Mouse (Mus musculus) v-Abl transformed pro-B cells (cell line): ENCODE measurements around the gene Pnpla2.
"Not testable (repeated sequence)": the region's sequence is repeated elsewhere in the genome, so short reads cannot be mapped to it uniquely, and the experiment has no call there.

Source experiments
- in situ Hi-C, 2 experiments: fragments of 400-800 bp; cut with MboI; formaldehyde crosslinking; loops; one replicate each; pipeline ENCODE4 v1.15.1; 2025; ENCODE audit not compliant: unreplicated experiment in 2 of 2

Gene Pnpla2

GRCm38 (mm10) chr7:141454967-141455551 is at the start of gene Pnpla2:
TSS of gene Pnpla2 (plus strand) at chr7:141455198.
- in situ Hi-C loops = loop anchor here (5.0 to 10.0 kb wide), 2 partner anchors 43 to 580 kb away; partner anchors contain the start of gene Gatd1 (in 2 of the 2)

GRCm38 (mm10) chr7:141405466-141405865 is 49.5 kb upstream of the Pnpla2 start:
- in situ Hi-C loops = no loop called here

GRCm38 (mm10) chr7:141407670-141408069 is 47.3 kb upstream of the Pnpla2 start:
- in situ Hi-C loops = not testable (repeated sequence)

DNA sequence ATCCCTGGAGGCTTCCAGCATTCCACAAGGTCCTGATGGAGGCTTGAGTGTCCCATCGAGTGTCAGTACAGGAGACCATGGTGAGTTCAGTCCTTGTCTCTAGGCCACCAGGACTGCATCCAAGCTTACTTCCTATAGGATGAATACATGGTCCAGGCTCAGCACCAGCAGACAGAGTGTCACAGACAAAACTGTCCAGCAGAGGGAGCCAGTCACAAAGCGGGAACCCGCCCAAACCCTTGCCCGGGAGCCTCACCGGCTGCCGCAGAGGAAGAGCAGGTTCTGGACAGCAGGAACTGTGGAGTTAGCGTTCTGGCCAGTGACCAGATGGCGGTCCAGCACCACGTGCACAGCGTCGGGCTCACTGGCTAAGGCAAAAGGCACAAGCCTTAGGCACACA is 46.2 kb upstream of the Pnpla2 start:
- in situ Hi-C loops = no loop called here

GRCm38 (mm10) chr7:141410631-141411030 is 44.4 kb upstream of the Pnpla2 start:
- in situ Hi-C loops = loop anchor here (5.0 kb wide), 3 partner anchors 42 to 117 kb away; partner anchors contain the start of gene Pnpla2 (in 1 of the 2)

- in situ Hi-C loops = loop anchor here (5.0 kb wide), 3 partner anchors 41 to 116 kb away; partner anchors contain the start of gene Pnpla2 (in 1 of the 2)
Measured at GRCm38 (mm10) chr7:141411667-141412066, 43.3 kb upstream of the Pnpla2 start.

DNA sequence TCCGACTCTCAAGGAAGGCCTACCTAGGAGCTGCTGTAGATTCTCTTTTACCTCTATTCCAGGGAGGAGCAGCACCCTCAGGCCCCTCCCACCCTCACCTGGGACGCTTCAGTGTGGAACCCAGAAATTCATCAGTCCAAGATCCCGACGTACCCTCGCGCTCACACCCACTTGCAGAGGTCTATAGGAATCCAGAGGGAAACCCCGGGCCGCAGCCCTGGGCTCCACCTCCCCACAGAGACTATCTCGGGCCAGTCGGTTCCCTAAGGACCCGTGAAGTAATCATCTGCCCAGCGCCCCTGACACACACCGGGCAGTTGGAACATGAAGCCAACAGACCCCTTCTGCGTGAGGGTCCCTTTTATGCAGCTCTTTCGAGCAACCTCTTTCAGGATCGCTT is 41.7 kb upstream of the Pnpla2 start:
- in situ Hi-C loops = loop anchor here (5.0 kb wide), 3 partner anchors 39 to 114 kb away; partner anchors contain the start of gene Pnpla2 (in 1 of the 2)

DNA sequence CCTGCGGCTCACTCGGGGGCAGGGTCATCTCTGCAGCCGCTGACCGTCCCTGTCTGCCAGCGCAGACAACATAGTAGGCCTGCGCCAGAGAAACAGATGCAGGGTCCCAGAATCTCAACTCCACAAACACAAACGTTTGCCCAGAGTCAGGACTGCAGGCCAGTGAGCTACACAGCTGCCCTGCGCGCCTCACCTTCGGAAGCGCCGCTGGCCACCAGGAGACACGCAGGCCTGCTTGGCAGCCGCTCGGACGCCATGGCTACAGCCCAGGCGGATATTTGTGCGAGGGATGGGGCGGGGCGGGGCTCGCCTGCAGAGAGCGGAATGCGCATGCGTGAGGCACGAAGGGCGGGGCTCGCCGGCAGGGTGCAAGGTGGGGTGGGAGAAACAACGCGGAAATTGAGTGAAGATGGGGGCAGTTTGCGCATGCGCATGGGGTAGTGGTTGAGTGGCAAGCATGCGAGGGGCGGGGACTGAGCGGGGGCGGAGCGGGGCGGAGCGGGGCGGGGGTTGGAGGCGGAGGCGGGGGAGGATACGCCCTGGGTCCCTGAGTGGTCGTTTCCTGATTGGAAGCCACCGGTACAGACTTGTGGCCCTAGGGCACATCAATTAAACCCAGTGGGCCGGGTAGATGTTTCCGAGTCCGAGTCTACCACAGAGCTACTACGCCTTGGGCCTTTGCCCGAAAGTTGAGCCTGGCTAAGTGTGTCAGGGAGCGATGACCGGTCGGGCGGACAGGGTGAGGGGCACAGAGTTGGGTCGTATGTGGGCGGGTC is 41.0 kb upstream of the Pnpla2 start, which contains the start of gene Gatd1:
Gene Gatd1, minus strand, starts transcription at position 328 of the 776 bp plus-strand sequence.
- in situ Hi-C loops = loop anchor here (5.0 kb wide), 3 partner anchors 38 to 113 kb away; partner anchors contain the start of gene Pnpla2 (in 1 of the 2)

GRCm38 (mm10) chr7:141416144-141416841 is 38.7 kb upstream of the Pnpla2 start:
- in situ Hi-C loops = no loop called here

DNA sequence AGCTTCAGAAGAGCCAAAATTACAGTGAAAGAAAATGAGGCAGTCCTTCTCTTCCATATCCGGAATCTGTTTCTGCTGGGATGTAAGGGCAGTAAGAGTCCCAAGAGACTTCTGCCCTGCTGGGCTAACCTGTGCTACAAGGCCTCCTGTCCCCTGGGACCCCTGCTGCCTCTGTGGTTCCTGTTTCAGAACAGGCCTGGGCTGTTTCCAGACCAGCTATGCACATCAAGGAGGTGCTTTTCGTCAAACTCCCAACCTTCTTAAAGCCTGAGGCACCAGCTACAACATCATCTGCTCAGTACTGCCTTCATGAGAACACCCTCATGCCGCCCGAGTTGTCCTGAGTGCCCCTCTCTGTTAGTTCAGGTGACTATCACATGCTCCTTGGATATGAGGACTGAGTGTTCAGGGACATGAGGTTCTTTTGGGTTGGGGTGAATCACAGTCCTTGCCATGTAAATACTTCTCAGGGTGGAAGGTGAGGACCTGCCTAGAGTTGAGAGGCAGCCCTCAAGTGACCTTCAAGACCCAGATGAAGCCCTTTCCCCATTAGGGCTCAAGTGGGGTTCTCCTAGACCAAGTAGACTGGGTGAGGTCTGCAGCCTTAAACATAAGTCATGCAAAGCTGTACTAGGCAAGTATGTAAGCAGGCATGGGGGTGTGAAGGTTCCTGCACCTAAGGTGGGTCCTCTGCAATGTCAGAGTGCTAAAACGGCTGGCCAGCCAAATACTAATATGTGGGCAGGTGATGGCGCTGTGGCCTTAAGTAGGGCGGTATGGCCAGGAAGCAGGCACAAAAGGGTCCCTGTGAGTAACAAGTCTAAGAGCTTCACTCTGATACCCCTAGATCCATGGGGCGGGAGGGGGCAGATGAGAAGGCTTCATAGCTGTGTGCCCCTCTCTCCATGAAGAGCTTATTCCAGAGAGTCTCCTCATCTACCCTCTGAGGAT is 37.0 kb upstream of the Pnpla2 start:
- in situ Hi-C loops = no loop called here

DNA sequence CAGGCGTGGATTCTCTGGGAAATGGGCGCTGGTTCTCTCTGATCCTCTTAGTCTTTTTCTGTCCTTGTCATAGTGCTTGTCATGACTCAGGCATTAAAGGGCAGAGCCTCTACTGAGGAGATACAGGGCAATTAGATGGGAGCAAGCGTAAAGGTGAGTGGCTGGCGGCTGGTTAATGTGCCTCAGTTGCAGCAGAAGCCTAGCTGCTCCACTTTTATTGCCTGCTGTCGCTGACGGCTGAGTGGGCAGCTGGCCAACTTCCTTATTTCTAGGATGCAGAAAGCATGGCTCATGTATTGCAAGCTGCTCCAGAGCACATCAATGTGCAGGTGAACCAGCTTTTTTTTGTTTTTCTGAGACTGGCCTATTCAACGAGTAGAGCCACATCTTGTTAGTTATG is 36.0 kb upstream of the Pnpla2 start:
- in situ Hi-C loops = no loop called here

GRCm38 (mm10) chr7:141420030-141420702 is 34.8 kb upstream of the Pnpla2 start:
- in situ Hi-C loops = no loop called here

DNA sequence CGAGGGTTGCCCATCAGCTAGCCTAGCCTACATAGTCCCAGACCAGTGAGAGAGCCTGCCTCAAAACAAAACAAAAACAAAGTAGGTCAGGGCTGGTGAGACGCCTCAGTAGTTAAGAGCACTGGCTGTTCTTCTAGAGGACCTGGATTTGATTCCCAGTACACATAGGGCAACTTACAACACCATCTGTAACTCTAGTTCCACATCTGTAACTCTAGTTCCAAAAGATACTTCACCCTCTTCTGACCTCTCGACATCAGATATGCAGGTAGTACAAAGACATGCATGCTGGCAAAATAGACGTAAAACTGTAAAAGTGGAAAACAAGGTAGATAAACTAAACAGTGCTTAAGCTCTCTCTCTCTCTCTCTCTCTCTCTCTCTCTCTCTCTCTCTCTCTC is 31.2 kb upstream of the Pnpla2 start:
- in situ Hi-C loops = no loop called here

DNA sequence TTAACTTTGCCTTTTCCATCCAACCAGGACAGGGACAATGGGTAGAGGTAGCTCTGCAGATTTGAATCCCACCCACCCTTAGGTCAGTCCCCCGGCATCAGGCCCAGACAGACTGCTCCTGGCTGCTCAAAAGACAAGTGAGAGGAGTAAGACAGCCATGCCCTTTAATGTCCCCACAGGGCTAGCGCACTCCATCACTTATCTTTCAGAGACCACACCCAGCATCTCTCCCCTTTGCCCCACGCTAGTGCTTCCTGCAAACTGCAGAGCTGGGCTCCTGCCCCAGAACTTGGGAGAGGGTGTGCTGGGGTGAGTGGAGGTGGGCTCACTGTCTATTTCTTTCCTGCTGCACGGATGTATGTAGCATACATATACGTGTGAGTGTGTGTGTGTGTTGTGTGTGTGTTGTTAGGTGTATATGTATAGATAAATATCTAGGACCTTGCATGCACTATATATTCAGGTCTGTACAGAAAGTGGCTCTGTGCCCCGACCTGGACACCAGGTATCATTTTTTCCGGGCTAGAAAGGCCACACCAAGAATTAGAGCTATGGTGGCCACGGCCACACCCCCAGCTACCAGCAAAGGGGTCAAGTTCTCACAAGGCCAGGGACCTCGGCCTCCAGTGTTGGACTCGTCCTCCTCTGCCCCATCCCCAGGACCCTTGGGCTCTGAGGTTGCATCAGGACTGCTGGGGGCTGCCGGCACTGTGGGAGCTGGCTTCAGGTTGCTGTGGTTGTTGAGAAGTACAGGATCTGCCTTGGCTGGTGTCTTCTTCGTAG is 27.9 kb upstream of the Pnpla2 start:
- in situ Hi-C loops = no loop called here

- in situ Hi-C loops = no loop called here
Measured at GRCm38 (mm10) chr7:141428701-141429100, 26.3 kb upstream of the Pnpla2 start.

DNA sequence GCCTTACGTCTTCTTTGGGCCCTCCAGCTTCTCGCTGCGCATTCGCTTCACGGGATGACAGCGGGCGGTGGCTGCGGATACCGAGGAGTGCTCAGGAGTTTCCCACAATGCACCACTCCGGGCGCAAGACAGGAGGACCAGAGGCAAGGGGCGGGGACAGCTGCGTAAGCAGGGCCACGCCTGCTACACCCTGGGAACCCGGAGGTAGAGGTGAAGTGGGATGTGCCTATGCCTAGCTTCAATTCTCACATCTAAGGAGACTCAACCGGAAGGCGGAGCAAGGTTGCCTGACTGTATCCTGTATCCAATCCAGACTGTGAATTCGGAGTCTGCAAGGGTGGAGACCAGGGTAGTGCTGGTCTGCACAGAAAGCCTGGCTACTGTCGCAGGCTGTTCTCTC is 25.7 kb upstream of the Pnpla2 start, which contains the start of gene Cend1:
Gene Cend1, minus strand, starts transcription at position 182 of the 400 bp plus-strand sequence.
- in situ Hi-C loops = no loop called here

DNA sequence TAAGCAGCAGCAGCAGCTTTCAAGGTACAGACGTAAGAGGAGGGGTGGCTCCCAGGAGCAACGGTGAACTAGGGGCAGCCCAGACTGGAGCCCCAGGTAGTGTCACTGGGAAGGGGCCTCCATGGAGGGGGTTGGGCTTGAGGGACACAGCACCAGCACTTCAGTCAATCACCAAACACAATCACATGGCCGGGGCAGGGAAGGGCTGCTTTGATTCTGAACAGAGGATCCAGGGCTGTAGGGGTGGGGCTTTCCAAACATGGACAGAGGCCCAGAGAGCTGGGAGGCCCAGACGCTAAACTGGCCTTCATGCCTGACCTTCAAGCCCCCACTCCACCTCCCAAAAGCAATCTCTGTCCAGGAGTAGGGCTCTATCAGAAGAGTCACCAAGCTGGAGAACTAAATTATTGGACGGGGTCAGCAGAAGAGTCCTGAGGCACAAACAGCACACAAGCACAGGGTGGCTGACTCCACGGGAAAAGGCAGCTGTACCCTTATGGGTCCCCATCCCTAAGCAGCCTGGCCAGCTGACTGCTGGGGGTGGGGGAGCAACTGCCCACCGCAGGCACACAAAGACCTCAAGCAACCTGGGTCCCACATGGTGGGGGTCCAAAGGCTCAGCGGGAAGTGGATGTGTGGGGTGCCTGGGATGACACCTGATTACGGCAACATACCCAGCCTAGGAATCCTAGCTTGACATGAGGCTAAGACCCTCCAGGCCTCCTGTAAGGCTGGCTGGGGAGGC is 25.0 kb upstream of the Pnpla2 start:
- in situ Hi-C loops = no loop called here
